Mouse (Mus musculus) thymus, postnatal 4 days (tissue): ENCODE results near the gene Pik3cg.

Source experiments
- DNase-seq: peaks from one replicate; pipeline ENCODE4 v3.0.0; 2021

The Pik3cg gene

GRCm38 (mm10) chr12:32141766-32142165, 66.7 kb downstream of the Pik3cg start:
- no peak for DNase-seq

DNA sequence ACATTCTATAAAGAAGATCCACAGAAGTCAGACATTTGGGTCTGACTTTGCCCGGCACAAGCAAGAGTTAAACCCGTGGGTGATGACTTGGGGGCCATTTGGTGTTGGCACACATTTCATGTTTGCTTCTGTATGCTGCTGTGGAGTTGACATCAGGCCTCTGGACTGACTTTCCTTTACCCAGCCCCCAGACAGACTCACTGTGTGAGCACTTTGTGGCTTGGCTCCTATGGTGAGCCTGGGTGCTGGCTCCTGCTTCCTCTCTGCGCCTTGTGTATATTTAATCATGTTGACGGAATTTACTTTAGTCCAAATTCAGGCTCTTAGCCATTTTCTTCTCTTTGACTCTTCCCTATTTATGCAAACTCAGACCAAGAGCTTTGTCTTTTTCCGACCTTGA, 69.6 kb downstream of the Pik3cg start:
- peak; percentile 21 for DNase-seq

GRCm38 (mm10) chr12:32138362-32138761, 70.1 kb downstream of the Pik3cg start:
- peak; percentile 42 for DNase-seq

DNA sequence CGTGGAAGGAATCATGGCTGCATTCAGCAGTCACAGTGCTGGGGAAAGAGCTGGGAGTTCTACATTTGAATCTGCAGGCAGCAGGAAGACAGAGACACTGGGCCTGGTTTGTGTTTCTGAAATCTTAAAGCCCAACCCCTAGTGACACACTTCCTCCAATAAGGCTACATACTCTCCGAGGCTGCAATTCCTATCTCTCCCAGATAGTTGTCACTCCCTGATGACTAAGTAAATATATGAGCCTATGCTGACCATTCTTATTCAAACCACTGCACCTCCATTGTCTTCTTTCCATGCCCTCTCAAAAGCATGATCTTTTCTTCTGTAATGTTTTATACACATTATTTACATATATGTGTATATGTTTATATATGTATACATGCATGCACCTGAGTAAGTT, 70.9 kb downstream of the Pik3cg start:
- no peak for DNase-seq

GRCm38 (mm10) chr12:32127599-32128507, 80.6 kb downstream of the Pik3cg start:
- DNase-seq: no peak

GRCm38 (mm10) chr12:32127158-32127557, 81.3 kb downstream of the Pik3cg start:
- DNase-seq: no peak

- no peak for DNase-seq
Observed at GRCm38 (mm10) chr12:32124456-32124855, 84.0 kb downstream of the Pik3cg start.

DNA sequence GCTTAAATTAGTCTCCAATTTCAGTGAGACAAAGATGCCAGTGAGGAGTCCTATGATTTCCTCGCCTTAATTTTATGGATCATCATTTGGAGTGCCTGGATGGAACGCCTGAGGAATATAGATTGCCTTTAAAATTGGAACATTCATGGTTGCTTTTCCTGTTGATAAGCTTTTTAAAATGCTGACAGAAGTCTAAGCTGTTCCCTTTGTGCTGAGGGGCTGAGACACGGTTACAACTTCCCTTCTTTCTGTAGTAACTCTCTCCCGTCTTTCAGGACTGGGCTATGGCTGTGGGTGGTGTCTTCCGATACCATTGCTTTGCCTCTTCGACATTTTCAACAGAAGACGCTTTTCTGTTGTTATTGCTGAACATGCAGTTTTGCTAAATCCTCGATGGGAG, 84.4 kb downstream of the Pik3cg start:
- no peak for DNase-seq

DNA sequence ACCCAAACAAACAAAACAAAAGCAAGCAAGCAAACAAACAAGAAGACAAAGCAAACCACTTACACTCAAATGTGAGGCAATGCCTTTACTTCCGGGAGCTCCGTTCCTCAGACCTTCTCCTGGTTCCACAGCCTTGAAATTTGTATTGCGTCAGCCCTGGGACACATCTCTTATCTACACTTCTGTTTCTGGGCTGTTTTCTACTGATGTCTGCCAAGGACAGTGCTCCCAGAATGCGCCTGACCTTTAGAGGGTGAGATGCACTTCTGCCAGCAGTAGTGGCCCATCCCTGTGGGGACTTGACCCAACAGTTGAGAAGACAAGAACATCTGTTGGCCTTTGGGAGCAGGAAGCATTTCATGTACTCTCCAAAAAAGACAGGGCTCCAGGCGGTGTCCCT, 84.9 kb downstream of the Pik3cg start:
- DNase-seq: no peak
